Mouse (Mus musculus) T-cell, adult 2 months (primary cell): ENCODE data around the gene Srpx.

Source experiments
- DNase-seq: peaks from one replicate; pipeline ENCODE4 v3.0.0; 2022; ENCODE audit warnings: low spot score

The Srpx gene

DNA sequence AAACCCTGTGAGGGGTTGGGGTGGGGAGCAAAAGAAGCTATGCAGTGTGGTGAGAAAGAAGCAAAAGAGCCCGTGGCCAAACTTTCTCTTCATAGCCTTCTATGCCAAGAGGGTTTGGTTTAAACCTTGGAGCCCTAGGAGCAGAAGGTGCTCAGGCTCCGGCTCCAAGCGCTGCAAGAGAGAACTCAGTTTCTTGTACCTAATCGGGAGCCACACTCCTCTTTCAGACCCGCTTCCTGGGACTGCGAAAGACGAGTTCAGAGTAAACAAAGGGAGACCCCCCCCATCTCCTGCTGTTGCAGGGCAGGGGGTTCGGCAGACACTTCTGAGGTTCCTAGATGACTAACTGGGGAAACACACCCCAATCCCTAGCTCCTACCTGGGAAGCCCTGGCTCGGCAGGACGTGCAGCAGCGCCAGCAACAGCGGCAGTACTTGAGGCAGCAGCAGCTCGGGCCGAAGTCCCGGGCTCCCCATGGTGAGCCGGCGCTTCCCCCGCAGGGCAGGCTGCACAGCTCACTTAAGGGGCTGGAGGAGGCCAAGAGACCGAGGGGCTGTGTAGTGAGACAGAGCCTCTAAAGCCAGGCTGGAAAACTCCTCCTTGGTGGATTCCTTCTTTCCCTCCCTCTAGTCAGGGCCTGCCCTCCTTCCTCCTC is at the start of gene Srpx:
TSS of gene Srpx (minus strand) at position 645 of the 655 bp plus-strand sequence.
- no peak for DNase-seq

DNA sequence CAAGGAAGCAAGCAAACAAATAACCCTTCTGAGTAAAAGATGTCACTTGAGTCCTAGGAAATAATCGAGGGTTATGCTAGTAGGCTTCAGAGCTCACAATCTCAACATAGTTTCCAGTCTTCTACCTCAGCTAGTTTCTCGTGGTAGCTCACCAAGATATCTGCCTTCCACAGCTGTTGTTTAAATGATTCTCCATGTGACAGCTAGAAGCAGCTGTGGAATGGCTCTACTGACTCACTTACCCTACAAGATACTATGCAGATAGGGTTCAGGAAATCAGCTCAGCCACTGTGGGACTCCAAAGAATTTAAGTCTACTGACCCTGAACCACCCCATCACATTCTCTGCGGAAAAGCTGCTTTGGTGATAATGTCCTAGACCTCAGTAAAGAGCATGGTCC is 34.9 kb upstream of the Srpx start:
- no peak for DNase-seq

DNA sequence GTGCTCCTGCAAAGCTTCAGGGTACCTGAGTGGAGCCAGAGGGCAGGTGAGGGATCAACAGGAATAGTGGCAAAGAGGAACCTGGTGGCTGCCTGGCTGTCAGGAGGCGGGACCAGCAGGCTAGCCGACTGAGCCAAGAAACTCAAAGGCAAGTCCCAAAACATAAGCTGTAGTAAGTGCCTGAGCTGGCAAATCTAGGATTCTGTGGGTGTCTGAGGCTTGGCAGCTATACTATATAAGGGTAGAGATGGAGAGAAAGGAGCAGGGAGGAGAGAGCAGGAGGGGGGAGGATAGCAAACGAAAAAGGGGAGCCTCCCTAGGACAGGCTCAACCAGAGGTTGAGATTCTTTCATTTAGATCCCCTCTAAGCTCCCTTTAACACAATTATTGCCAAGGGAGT is 1.7 kb downstream of the Srpx start:
- DNase-seq: no peak

DNA sequence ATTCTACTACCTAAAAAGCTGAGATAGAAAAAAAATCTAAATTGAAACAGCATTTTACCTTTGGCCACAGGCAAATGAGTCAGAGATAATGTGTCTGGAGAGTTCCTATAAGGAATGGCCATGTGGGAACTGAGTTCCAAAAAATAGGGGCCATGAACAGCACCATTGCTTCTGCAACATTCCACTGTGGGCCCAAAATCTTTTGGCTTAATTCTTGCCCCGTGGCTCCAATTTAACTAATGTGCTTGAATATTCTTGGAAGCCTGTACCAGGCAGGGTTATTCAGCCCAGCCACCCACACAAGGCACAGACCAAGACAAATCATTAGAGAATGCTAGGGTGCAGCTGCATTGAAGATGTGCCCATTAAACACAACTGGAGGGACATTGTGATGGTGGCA is 6.8 kb downstream of the Srpx start:
- DNase-seq: no peak

DNA sequence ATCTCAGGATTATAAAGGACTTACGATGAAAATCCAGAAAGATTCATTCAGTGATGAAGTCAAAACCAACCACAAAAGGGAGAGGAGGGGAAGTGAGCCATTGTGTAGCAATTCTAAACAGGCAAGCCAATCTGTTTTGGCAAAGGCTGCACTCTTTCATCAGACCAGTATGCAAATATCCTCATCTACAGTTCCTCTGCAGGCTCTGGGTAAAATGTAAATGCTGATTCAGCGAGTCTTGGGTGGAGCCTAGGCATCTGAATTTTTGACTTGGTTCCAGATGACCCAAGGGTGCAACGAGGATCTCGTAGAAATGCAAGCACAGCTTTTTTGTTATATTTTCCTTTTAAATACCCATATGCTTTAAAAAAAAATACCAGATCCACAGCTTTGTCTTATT is 9.0 kb downstream of the Srpx start:
- DNase-seq: no peak

DNA sequence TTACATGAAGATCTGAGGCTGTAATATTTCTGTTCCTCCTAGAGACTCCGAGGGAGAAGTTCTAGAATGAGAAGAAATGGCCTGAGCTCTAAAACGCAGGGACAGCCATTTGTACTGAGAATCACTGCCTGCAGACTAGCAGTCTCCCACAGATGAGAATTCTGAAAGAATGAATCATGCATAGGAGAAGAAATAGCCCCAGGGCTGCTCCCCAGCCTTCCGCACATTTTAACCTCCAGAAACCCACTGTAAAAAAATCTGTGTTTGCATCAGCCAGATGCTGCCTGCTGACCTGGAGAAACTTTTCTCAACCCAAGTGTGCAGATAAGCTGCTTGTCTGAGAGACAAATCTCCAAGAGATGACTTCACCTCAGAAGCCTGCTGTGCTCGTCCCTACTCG is 12.0 kb downstream of the Srpx start:
- DNase-seq: no peak

DNA sequence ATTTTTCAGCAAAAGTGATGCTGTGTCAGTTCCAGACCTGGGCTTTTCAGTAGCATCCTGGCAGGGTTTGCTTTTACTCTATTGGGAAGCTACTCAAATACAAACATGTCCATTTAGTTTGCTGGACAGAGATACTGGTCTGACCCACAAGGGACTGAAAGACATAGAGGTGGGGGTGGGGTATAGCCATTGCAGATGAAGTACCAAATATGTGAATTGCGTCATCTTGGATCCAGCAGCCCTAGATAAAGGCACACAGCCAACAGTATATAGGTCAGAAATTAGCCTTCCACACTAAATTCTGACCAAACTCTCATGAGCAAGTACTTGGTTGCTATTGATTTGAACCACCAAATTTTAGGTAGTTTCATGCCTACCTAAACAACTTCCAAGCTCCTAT is 14.8 kb downstream of the Srpx start:
- no peak for DNase-seq

DNA sequence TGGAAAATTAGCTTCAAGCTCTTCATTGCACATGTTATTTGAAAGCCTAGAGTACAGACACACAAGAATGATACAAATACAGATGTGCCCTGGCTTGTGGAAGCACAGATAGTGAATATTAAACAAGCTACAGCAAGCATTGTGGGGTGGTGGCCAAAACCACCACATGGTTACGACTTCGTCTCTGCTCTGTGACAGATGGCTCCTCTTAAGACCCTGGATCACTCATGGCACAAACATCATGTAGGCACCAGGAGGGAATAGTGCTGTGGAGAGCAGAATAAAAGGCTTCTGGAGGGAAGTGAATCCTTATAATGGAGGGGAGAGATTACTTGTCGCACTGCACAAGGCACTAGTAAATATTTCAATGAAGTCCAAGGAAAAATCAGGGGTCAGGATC is 21.7 kb downstream of the Srpx start:
- no peak for DNase-seq

DNA sequence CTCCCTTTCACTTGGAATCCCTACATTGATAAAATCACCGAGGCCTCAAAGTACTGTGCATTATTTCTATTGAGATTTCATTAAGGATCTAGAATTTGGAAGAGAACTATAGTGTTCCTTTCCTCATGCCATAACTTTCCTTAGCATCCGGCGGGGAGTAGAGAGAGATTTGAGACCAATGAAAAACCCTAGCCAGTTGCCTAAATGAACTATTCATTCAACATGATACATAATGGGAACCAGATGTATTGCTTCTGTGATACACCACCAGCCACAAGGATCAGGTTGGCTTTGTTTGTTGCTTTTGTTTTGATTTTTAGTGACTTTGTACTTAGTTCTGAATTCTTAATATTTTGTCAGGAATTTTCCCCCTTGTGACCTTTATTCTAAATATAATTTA is 37.1 kb downstream of the Srpx start:
- DNase-seq: no peak

DNA sequence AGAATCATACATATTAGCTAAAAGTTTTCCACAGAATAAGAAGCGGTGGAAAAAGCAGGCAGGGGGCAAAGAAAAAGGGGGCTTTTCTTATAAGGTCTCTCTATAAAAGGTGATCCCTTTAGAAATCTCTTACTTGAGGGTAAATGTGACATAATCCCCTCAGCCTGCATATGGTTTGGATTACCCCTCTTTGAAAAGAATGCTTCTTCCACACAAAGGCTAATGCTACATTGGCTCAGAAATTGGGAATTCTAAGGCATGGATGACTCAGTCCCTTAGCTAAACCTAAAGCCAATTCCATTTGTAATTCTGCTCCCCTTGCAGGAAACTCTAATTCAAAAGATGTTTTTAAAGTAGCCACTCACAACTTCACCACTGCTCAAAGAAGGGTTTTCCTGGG is 37.5 kb downstream of the Srpx start:
- no peak for DNase-seq

DNA sequence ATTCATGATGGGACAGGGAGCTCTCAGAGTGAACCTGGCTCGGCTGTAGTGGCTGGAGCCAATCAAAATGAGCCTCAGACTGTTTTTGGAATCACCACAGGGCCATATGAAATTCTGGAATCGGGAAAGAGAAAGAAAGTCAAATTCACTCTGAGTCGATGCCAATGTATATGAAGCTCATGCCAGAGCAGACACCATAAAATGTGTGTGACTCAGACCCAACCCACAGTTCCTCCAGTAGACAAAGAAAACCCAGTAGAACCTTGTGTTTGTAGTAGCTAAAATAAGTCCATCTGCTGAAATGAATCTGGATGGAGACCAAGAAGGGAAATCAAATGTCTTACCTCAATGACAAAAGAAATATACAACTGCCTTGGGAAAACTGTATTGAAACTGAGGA is 43.5 kb downstream of the Srpx start:
- no peak for DNase-seq

DNA sequence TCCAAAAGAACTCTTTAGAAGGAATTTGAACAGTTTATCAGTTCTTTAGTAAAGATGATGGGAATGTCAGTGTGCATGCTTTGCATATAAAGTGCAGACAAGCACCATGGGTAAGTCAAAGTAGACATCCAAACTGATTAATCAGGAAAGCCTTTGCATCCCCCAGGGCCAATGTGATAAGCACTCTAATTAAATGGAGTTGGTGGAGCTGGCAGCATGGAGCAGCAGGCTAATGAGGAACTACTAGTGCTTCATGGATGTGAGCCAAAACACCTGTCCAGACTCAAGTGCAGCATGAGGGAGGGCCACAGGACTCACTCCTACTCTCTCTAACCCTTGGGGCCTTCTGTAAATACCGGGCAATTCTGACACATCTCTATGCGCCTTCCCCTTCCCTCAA is 46.0 kb downstream of the Srpx start:
- DNase-seq: no peak

DNA sequence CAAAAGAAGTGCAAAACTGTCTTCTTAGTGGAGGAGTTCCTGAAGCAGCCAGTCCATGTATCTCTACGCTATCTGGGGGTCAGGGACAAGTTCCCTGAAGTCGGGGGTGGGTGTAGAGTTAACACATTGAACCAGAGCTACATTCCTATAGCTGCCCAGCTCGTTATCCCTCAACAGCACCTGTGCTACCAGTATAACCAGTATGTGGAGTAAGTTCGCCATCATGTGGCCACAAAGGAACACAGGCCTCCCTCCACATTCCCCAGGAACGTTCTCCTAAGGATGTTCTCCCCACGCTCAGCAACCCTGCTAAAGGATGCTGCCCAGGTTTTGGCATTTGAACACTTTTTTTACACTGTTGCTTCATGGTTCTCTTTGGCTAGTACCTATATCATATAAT is 46.8 kb downstream of the Srpx start:
- DNase-seq: no peak

DNA sequence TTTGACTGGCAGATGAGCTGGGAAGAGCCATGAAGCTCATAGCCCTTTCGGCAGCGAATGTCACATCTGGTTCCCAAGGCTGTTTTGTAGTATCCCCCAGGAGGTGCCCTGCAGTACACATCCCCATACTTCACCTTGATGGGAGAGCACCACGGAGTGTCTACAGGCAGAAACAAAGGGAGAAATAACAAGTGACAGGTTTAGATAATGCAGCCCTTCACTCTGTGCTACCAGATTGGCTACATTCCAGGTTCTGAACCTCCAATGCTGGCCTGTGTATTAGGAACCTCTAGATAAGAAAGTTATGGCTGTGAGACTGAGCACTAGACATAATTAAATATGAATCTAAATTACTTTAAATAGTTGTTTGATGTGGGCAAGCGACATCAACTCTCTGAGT is 48.1 kb downstream of the Srpx start:
- no peak for DNase-seq

DNA sequence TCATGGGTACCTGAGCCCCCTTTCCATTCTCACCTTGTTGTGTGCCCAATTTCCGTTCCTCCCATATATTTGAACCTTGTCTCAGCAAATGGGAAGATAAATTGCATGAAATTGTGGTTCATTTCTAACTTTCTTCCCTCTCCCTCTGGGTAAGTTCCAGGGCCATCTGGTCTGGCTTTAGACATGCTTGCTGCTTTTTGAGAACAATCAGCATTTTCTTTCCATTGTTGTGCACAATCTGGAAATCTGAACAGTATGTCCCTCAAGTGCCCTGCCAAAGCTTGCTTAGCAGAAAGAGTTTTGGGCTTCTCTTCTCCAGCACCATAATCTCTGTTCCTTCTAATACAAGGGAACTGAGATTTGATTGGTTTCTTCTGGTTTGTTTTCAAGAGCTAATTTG is 53.7 kb downstream of the Srpx start:
- DNase-seq: no peak

DNA sequence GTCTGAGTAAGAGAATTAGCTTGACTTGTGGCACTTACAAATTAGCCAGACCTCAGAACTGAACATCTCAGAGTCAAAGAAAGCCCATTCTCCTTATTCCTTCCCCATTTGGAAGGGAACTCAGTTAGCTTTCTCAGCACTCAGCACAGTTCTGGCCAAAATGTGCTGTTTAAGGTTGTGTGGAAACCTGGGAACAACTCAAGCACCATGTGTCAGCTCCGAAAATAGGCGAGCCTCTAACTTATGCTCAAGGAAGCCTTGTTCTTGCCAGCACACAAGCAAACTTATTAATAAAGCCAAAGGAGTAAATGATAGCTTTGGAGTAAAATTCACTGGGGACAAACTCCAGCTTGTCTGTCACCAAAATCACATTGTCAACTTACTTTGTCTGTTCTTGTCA is 54.1 kb downstream of the Srpx start:
- DNase-seq: no peak

DNA sequence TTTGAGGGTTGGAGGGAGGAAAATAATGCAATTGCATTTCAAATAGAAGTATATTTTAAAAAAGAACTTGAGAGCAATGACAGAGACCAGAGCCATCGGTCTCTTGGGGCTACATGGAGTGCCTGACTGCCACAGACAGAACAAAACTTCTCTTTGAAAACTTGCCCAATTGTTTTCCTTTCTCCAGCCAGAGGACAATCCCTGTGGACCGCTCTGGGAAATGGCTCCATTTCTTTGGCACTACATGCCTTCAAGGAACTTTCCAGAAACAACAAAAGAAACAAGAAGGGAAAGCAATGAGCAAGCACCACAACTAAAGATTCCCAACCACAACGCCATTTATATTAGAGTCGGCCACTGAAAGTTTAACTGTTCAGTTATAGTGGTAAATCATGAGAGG is 55.3 kb downstream of the Srpx start:
- no peak for DNase-seq

DNA sequence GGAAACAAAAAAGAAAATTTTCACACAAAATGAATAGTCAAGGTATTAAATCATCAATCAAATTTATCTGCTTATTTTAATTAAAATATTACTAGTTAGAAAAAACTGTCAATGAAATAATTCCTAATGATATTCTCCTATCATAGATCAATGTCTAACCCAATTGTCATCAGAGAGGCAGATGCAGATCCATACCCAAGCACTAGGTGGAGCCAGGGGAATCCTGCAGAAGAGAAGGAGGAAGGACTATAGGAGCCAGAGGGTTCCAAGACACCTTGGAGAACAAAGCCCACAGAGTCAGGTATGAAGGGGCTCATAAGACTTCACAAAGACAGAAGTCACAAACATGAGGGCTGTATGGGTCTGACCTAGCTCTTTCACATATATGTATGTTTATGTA is 82.8 kb downstream of the Srpx start:
- DNase-seq: no peak

DNA sequence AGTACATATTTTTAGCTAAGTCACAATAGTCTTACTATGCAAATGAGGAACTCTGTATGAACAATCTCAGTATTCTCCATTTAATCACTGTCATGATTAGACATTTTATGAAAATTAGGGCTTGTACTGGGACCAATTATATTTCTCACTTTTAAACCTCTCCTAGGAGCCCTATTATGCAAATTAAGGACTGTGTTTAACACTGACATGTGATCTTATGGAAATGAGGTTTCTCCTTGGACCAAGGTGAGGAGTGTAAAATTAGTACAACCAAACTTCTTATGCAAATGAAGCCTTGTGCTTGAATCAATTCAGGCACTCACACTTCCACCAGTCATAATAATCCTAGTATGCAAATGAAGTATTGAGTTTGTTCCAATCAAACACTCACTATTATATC is 107.3 kb downstream of the Srpx start:
- DNase-seq: no peak

DNA sequence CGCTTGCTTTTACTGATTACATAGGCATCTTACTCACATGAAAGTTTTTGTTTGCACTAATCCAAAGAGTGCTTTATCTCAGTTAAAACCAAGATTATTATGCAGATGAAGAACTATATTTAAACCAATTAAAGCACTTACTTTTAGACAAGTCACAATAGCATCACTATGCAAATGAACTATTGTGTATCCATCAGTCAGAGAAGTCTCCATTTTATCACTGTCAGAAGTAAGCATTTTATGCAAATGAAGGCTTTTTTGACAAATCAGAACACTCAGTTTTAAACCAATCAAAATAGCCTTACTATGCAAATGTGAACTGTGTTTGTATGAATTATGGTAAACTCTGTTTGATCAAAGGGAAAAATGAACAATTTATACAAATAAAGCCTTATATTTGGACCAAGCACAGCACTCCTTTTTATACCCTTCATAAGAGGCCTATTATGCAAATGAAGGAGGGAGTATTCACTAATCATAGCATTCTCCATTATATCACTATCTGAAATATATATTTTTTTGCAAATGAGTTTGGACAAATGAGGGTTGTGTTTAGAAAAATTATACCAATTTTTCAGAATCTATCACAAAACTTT is 109.7 kb downstream of the Srpx start:
- no peak for DNase-seq

DNA sequence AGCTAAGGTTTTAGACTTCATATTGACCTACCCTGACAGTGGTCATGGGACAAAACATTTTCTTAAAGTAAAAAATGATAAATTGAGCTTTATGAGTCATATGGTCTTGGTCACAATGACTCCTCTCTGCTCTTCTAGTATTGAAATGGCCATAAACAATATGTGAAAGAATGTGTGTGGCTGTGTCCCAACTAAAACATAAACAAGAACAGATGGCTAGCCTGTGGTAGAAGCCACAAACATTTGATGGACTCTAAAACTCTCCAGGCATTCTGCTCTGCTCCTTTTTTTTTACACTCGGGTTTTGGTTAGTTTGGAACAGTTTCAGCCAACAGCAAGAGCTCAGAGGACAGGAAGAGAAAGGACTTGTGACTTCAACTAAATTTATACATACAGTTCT is 111.6 kb downstream of the Srpx start:
- DNase-seq: no peak

DNA sequence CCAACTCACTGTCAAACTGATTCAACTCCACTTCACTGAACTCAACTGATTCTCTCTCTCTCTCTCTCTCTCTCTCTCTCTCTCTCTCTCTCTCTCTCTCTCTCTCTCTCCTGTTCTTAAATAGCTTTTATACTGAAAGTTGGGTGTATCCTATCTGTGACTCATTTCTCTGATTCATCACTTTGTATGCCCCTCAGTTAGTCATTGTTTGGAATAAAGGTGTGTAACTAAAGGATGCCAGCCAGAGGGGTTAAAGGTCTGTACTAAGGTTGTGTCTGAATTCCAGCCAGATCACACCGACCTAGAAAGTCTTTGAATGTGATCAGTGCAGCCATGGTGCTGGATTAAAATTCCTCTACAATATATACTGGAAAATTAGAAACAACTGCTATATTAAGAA is 116.8 kb downstream of the Srpx start:
- DNase-seq: no peak
